In the genomic region with DNA sequence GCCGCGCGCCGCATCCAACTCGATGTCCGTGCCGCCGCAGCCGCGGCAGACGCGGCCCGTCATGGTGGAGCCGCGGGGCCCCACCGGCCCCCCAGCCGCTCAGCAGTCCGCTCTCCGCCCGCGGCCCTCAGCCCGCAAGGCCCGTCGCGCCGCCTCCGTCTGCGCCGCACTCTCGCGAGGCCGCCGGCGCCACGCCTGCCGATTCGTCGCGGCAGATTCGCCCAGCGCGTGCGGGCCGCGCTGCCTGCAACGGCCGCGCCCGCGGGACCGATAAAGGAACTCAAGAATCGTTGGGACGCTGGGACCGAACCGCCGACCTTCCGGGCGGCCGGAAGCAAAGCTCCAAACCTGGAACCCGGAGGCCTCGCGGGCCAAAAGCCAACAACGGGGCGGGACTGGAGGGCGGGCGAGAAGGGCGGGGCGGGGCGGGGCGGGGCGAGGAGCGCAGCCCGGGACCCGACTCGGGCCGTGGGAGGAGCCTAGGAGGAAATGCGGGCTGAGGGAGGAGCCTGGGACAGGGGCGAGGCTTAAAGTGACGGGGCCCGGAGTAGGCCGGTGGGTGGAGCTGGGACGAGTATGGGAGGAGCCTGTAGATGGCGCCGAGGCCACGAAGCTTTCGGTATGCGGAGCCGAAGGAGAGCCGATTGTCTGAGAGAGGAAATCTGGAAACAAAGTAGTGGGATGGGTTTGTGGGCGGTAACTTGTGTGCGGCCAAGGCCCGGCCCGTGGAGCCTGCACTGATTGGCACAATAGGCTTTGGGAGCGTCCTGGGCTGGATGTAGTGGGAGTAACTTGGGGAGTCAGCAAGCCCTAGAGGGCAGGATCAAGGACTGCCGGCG, we compare ENCODE assay signal across 8 mouse cellular contexts. TPM values are rescaled to one million over a fixed set of nuclear protein-coding genes. Genes with fewer than 3 reads are reported as not detected.
DNase-seq lines count a peak whose midpoint lies in the region; ATAC-seq lines count a peak whose summit lies in the region.

A gene (minus strand): TSS at position 411 of the 839 bp plus-strand sequence.

- H3K36me3 ChIP-seq in hindbrain, embryonic 15.5 days = no peaks in the 10 kb centered on the region

- WGBS in hindbrain, embryonic 15.5 days = under 1% methylated on average over 93 of the region's 96 CpGs

- peak within 1 kb of the TSS; percentile 94 for H3K4me3 ChIP-seq in hindbrain, embryonic 15.5 days

- no peaks in the 10 kb centered on the region for H3K9me3 ChIP-seq in hindbrain, embryonic 15.5 days

- H3K27ac ChIP-seq in hindbrain, embryonic 15.5 days (replicated peaks) = peak within 1 kb of the TSS; percentile 91

- no peaks in the 10 kb centered on the region for H3K27me3 ChIP-seq in hindbrain, embryonic 15.5 days

- ATAC-seq in hindbrain, embryonic 15.5 days (ENCODE audit: low FRiP score, low read depth) = peak; percentile 98

- peak within 1 kb of the TSS; percentile 88 for H3K4me2 ChIP-seq in hindbrain, embryonic 15.5 days

- DNase-seq in T-cell, adult 2 months (ENCODE audit: low spot score) = peak; percentile 97
- peak; percentile 90 to 95 for DNase-seq in cerebellum, postnatal 36 days
- peak; percentile 91 to 92 for DNase-seq in frontal cortex, postnatal 36 days (ENCODE audit: low spot score in 2 of 2)
- peak; percentile 92 for DNase-seq in left cerebral cortex, adult 11 months (ENCODE audit: low spot score)
- DNase-seq in lung, postnatal 4 days = peak; percentile 98 to 99
- peak; percentile 97 for DNase-seq in retina, postnatal 7 days (ENCODE audit: low read depth, low spot score)
- peak; percentile 90 for DNase-seq in urinary bladder, adult 2 months (ENCODE audit: low spot score)

- H3K9ac ChIP-seq in hindbrain, embryonic 15.5 days = peak within 1 kb of the TSS; percentile 87

- H3K4me1 ChIP-seq in hindbrain, embryonic 15.5 days (replicated peaks) = peaks cover 30% of the 10 kb centered on the region

RNA-seq across cellular contexts. Expression of the gene that starts here (rescaled TPM):
- 49.3 and 51.3 TPM in 2 replicates for polyA plus RNA-seq in hindbrain, embryonic 15.5 days (2015; fragmentation: Nextera tagmentation; extraction: Ambion mirVana)
- 69.1 and 82.7 TPM in 2 replicates for polyA plus RNA-seq in urinary bladder, adult 2 months (2012; rRNA removed)

Comparison
In these comparisons a context has a peak if more than half of its experiments do, and no peak if none do; other contexts are left out.
1. Peak in every context shown above with its lines: DNase-seq, ATAC-seq, H3K4me3 ChIP-seq and H3K27ac ChIP-seq.